Mouse (Mus musculus): ENCODE results near the gene Gm49601.

- TF ChIP-seq POLR2A (IDR thresholded peaks at IDR 0.05; ENCODE audit: extremely low read depth, insufficient read depth, low read length) (no peak), CTCF (IDR thresholded peaks at IDR 0.05; ENCODE audit: low read depth, low read length) (no peak)
Measured at GRCm38 (mm10) chr16:18636804-18637203, 10.6 kb upstream of the Gm49601 start.

Measured in liver, adult 2 months (tissue).